Mouse (Mus musculus): ENCODE measurements around the gene Olfr33.

- TF ChIP-seq CTCF (IDR thresholded peaks at IDR 0.05; ENCODE audit: borderline replicate concordance, insufficient read depth, low read length) (no peak), POLR2A (IDR thresholded peaks at IDR 0.05; ENCODE audit: low read depth, low read length) (no peak)
Observed at GRCm38 (mm10) chr7:102759266-102759665, 40.4 kb upstream of the Olfr33 start, which contains the start of the genes Olfr560 and Olfr78.

Data from embryonic fibroblast, embryonic 13.5 days (primary cell).